Mouse (Mus musculus) lung, adult 2 months (tissue): ENCODE measurements around the gene Bbip1.

Source experiments
- CTCF ChIP-seq: fragments of 200-500 bp; IDR thresholded peaks from 2 replicates; pipeline ENCODE4 v1.5.1; 2011; ENCODE audit warnings: mild to moderate bottlenecking, low read length, control low read depth; ENCODE audit not compliant: insufficient read depth
- POLR2A ChIP-seq: fragments of 200-500 bp; IDR thresholded peaks from 2 replicates; pipeline ENCODE4 v1.6.1; 2011; ENCODE audit warnings: low read depth, mild to moderate bottlenecking, control low read depth, low read length, borderline replicate concordance; ENCODE audit errors: extremely low read depth

GRCm38 (mm10) chr19:53934046-53934445 is 10.4 kb downstream of the Bbip1 start:
- TF ChIP-seq CTCF, result no peak
- TF ChIP-seq POLR2A, result no peak
